Mouse (Mus musculus): ENCODE measurements around the gene Tfeb. TPM values are rescaled to one million over a fixed set of nuclear protein-coding genes. Genes with fewer than 3 reads are reported as not detected.
A peak's percentile ranks its signal among the peaks of the same experiment; 100 is the strongest.

Gene Tfeb
- total RNA-seq, 2 experiments from 2014 or later = 6.5 to 7.5 TPM

DNA sequence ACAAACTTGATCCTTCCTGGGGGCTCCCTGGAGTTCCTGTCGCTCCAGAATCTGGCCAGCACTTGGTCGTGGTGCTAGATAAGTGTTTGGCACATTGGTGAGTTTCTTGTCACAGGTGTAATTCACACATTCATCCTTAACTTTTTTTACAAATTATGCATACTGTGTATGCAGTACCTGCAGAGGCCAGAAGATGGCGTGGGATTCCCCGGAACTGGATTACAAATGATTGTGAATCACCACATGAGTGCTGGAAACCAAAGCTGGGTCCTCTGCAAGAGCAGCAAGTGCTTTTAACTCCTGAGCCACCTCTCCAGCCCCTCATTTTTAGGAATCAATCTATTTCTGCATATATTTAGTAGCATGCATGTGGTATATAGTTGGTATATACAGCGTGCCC, 15.0 kb downstream of the Tfeb start:
- no peak for ATAC-seq (replicated peaks; ENCODE audit: poor library complexity)

DNA sequence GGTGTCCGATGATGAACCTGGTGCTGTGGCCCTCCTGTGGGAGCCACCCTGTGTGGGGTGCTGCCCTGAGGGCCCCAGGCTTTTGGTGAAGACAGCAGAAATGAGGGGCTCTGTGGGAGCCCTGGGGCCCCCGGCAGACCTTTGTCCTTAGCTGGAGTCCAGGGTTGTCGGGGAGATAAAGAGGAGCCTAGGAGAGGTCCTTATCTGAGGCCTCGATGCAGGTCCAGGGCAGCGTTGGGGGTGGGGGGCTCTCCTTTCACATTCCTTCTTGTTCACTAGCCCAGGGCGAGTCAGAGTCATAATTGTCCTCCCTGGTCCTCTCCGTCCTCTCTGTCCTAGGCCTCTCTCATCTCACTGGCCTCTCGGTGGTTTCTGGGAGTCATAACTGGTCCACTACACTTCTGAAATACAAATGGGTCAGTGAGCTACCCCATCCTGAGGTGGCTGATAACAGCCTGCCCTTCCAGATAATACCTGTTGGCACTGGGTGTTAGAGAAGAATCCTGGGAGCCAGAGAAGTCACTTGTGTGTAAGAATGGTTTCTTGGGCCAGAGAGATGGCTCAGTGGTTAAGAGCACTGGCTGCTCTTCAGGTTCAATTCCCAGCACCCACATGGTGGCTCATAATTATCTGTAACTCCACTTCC, 16.4 kb downstream of the Tfeb start:
- no peak for ATAC-seq (replicated peaks; ENCODE audit: poor library complexity)

DNA sequence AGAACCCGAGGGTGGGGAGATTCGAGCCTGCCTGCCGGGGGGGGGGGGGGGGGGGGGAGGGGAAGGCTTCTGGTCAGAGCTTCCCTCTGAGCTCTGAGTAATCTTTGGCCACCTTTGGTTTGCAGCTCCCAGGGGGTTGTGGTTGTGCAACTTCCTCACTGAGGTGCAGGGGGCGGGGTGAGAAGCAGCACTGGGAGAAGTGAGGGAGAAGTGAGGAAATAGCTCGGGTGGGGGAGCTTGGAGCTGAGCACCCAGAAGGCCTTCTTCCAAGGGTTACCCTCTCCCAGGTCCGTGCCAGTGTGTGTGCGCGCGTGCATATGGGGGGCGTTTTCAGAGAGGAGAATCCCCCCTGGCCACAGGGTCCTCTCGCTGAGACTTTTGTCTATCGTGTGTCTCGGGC, 17.4 kb downstream of the Tfeb start:
- ATAC-seq (replicated peaks; ENCODE audit: poor library complexity) = peak; percentile 94

DNA sequence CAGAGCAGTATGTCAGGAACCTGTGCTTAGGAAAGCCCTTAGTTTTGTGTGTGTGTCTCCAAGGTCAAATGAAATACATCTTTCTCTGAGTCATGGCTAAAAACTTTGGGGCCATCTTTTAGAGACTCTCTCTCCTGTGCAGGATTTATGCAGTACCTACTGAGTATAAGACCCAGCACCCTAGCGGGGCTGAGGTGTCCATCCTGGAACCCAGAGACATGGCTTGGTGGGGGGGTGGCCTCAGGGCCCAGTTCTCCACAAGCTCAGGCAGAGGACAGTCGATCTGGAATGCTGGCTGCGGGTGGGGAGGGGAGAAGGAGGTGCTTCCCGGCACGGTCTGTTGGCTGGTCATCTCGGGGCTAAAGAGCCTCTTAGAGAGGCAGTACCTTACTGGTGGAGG, 19.5 kb downstream of the Tfeb start:
- no peak for ATAC-seq (replicated peaks; ENCODE audit: poor library complexity)

DNA sequence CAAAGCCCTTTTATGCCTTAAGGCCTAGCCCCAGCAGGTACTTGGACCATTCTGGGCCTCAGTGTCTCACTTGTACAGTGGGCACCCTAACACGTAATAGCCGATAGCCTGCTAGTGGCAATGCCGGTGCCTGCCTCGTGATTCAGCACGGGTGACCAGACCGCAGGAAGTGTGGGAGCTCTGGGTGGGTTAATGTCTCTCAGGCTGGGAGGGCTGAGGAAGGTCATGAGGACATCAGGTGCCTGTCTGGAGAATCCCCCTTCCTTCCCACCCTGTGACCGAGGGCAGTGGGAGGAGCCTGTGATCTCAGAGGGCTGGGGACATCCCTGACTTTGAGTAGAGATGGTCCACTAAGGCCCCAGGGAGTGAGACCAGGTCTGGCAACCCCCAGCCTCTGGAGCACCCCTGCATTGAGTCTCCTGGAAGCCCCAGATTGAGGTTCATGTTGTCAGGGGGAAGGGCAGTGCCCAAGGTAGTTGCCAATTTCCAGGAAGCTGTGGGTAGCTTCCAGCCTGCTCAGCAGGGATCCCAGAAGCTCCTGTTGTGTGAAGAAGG, 20.3 kb downstream of the Tfeb start:
- ATAC-seq (replicated peaks; ENCODE audit: poor library complexity) = no peak

DNA sequence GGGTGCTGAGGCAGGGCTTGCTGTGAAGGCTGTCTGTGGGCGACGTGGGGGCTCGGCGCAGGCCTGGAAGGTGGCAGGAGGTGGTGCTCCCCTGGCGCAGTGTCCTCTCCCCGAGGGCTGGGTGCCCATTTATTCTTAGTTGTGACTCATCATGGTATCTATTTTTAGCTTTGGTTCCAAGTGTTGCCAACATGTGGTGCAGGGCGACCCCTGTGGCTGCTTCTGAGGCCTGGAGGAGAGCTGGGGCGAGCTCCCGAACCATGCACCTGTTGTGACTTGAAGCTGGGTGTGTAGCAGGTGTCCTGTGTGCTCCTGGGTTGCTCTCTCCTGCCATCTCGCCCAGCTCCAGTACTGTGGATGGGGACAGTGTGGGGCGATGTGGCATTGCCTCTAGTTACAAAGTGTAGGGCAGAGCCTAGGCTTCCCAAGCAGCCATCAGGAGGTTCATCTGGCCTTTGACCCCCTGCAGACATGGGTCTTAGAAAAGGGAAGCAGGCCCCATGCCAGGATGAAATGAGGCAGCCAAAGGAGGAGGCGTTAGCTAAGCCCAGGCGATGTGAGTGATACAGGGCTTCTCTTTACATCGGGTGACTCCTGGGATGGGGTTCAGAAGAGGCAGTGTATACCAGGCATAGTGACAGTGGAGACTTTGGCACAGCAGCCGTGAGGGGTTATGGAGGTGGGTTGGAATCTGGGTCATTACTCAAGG, 23.0 kb downstream of the Tfeb start:
- ATAC-seq (replicated peaks; ENCODE audit: poor library complexity) = peak; percentile 81

DNA sequence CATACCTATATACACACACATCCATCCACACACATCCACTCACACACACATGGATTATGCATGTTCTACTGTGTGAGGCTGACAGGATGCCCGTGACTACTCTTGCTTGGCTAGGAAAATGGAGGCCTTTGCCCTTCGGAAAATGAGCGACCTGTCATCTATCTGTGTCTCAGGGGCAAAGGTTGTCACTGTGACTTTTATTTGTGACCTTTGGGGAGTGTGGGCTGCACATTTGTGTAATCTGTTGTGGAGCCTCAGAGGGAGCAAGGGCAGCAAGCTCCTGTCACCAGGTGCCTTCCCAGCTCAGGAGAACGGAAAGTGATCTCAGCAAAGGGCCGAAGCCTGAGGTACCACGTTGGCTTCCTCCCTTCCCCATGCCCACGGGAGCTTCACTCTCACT, 25.2 kb downstream of the Tfeb start:
- no peak for ATAC-seq (replicated peaks; ENCODE audit: poor library complexity)

DNA sequence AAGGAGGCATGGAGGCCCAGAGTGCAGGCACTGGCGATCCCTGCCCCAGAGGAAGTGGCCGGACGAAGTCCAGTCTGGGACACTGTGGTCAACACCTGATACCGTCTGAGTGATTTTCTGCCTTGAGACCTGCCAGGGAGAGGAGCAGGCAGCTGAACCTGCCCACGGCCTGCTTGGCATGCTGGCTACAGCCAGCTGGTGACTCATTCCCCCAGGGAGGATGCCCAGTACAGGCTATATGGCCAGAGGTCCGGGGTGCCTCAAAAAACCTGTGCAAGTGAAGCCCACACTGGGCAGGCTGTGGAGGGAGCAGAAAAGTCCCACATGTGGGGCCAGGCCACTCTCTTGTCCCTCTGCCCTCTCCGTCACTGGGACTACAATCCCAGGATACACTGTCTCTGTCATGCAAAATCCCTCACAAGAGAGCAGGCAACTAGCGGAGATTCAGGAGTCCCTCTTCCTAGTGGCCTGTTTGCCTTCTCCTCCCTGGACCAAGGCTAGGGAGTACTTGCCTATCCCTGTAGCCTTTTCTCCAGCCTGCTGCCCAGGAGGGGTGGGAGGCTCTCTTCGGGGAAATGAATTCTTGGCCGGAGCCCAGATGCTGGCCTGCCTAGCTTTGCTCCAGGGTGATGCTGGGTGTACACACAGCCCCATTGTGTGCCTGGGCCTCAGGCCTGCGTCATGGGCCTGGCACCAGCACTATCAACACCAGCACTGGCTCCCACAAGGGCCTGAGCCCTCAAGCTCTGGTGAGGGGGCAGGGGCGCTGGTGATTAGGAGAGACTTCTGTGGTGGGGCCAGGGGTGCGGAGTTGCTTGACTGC, 25.9 kb downstream of the Tfeb start:
- no peak for ATAC-seq (replicated peaks; ENCODE audit: poor library complexity)

DNA sequence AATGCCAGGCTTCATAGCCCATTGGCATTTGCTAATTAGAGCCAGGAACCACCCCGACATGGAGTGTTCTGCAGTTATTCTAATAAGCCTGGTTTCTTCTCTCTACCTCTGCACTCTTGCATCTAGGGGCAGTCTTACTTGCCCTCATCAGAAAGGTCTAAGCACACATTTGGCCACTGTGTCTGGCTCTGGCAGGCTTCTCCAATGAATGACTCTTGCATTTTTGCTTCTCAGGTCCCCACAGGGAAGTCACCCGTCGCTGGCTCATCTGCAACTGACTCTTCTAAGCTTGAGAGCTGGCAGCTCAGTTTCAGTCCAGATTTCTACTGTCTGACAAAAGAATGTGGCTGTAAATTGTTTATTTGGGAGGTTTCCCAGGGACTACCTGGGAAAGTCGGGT, 29.2 kb downstream of the Tfeb start:
- ATAC-seq (replicated peaks; ENCODE audit: poor library complexity) = no peak

DNA sequence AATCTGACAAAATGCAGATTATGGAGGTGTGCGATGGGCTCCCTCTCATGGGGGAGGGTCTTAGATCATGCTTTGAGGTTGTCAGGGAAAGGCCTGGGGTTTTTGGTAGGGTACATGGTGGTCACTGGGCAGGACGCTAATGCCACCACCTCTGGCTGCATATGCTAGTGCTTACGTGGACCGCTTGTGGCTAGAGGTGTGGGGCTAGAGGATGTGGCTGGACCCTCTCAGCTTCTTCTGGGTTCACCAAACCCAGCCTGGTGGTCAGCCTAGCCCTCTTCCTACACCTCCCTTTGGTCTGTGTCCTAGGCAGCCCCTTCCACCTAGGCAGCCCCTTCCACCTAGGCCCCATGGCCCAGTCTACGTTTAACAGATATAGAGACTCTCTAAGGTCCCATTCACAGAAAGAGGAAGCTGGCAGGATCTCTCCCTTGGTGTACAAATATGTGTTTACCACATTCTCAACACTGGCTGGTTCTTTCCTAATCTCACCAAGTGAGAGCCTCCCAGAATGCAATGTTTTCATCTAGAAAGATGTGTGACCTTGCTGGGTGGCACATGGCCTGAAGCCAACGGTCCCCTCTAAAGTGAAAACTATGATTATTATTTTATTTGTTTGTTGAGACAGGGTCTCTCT, 29.7 kb downstream of the Tfeb start:
- ATAC-seq (replicated peaks; ENCODE audit: poor library complexity) = peak; percentile 63

DNA sequence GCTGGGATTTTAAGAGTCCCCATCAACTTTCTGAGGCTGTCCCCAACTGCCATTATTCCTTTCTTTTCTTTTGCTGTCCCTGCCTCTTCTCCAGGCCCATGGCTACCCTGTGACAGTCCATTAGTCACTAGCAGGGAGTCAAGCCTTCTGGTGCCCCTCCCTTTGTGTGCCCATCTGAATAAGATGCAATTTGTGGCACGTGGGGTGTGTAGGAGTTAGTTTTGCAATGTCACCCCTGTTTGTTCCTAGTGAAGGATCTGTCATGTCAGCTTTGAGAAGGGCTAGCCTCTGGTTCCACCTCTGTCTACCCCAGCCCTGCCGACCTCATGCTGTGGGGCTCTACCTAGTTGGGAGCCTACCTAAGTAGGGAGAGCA, 30.2 kb downstream of the Tfeb start:
- peak; percentile 15; the same call in 1 of the 2 replicates for ATAC-seq (replicated peaks; ENCODE audit: poor library complexity)

DNA sequence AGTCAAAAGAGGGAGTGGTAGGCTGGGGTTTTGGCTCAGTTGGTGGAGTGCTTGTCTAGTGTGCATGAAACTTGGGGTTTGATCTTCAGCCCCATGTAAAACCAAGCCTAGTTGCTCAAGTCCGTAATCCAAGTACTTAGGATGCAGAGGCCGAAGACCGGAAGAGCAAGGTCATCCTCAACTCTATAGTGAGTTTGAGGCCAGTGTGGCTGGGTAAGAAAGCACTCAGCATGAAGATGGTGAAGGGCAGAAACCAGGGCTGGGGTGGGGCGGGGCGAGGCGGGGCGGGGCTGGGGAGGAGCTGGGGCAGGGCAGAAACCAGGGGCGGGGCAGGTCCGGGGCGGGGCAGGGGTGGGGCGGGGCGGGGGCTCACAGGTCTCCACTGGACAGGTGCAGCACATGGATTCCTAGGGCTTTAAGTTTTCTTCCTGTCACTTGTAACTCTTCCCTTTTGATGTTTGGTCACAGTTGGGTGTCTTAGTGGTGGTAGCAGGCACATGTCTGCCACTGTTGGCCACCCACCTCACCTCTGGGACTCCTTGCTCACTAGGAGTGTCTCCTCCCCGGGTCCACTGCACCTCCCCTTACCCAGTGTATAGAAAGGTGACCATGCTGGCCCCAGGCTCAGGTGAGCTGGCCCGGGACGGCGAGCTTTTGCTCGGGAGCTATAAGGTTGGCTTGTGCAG, 30.8 kb downstream of the Tfeb start:
- ATAC-seq (replicated peaks; ENCODE audit: poor library complexity) = no peak

DNA sequence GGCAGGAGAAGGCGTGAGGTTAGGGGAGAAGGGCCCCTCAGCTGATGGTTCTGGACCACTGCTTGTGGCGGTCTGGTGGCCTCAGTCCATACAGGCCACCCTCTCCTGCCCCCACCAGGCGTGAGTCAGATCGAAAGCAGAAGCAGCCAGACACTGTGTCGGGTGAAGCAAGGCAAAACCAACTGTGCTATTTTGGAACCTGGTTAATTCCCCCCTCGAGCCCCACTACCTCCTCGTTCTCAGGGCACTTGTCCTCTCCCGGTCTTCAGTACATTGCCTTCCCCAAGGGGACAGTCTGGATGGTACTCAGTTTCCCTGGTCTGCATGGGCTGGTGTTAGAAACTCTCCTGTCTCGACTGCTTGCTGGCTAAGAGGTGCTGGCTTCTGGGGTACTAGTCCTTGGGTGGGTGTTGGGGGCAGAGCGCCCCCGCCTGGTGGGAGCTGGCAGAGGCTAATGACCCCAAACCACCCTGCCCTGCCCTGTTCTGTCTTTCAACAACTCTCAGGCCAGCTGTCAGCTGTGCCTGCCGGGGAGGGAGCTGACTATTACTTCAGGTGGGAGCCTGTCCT, 32.0 kb downstream of the Tfeb start:
- ATAC-seq (replicated peaks; ENCODE audit: poor library complexity) = peak; percentile 72

DNA sequence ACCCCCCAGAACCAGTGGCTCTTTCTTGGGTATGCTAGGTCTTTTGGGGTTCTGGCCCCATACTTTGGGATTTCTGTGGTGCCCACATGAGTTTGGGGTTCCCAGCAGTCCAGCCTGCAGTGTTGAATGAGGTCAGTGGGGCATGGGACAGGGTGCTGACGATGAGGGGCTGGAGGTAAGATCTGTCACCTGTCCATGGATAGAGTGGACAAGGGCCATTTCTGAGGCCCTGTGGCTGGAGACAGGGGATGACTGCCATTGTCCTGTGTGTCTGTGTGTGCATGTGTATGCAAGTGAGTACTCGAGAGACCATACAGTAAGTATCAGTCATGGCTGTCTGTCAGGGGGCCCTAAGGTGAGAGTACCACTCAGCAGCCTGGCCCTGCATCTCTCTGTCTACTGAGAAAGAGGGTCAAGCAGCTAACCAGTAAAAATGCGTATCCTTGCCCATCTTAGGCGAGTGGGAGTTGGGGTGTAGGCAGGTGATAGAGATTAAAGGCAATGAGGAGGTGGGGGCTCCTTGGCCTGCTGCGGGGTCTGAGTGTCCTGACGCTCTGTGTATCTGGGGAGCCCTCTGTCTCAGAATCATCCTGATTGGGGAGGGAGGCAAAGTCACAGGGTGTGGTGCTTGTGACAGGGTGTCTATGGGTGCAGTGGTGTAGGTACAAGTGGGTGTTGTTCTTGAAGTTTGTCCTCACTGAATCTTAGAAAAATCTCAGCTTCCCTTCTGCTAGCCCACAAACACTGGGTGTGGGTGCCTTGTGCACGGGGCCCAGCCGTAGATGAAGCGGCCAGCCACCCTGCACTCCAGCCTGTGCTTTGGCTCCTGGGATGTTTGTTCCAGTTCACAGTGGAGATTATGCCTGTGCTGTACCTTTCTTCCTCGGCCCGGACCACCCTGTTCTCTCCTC, 32.8 kb downstream of the Tfeb start:
- ATAC-seq (replicated peaks; ENCODE audit: poor library complexity) = no peak

DNA sequence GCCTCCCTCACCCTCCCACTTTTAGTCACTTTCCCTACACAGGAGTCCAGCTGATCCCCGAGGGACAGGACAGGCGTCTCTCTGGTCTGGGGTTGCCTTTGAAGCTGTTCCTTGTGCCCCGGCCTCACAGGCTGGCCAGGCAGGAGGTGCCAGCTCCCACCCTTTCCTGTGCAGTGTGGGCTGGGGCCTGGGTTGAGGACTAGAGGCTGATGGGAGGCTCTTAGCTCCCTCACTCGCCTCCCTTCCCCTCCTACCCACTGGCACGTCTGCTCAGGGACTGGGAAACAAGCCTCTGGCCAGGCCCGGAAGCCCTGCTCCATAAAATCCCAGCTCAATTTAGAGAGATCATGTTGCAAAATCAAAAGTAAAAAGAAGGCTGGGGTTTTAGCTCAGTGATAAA, 36.8 kb downstream of the Tfeb start:
- no peak for ATAC-seq (replicated peaks; ENCODE audit: poor library complexity)

DNA sequence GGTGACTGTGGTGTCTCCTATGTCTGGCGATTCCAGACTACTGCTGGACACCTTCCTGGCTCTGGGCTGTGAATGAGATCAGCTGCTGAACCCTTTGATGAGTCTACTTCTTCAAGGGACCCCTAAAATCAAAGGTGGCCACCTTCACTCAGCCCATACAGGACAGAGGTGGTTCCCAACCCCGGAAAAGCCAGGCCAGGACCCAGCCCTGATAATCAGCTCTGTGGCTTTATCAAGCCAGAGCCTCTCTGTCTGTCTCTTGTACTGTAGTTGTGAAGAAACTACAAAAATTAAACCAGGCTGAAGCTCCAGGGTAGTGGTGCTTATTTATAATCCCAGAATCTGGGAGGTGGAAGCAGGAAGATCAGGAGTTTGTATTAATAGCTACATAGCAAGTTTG, 40.3 kb downstream of the Tfeb start:
- peak; percentile 54 for ATAC-seq (replicated peaks; ENCODE audit: poor library complexity)

DNA sequence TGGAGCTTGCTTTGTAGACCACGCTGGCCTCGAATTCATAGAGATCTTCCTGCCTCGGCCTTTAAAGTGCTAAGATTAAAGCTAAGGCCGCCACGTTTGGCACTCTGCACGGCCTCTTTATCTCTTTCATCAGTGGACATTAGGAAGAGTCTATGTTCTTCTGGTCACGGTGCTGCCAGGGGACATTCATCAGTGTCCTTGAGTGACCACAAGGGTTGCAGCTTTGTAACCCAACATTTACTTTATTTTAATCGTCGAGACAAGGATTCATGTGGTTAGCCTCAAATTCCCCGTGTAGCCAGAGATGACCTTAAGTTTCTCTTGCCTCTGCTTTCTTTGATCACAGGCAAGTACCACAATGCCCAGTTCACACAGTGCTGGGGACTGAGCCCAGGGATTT, 43.6 kb downstream of the Tfeb start:
- no peak for ATAC-seq (replicated peaks; ENCODE audit: poor library complexity)

DNA sequence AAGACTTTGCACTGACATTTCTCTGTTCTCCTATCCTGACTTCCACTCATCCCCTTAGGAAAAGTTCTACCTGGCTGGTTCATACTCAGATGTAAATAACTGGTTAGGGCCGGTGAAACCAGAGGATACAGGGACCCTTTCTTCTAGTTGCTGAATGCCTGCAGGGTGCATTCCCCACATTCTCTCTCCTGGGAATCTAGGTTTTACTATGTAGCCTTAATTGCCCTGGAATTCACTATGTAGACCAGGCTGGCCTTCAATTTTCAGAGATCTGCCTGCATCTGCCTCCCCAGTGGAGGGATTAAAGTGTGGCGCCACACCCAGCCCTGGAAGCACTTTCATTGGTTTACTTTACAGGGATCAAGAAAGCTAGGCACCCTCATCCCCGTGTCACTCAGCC, 45.7 kb downstream of the Tfeb start:
- no peak for ATAC-seq (replicated peaks; ENCODE audit: poor library complexity)

Measured in megakaryocyte progenitor cell, adult 5-6 weeks (primary cell).